In genomic region chr12:29789319-29790050, GRCm38 (mm10) we compare ENCODE assay signal across 7 mouse cellular contexts.
DNase-seq lines count a peak whose midpoint lies in the region; ATAC-seq and TF ChIP-seq lines count a peak whose summit lies in the region.

No protein-coding gene starts in this region.

- no peak for TF ChIP-seq POLR2A in limb, embryonic 14.5 days (IDR thresholded peaks at IDR 0.05; ENCODE audit: borderline replicate concordance, extremely low read depth, insufficient read depth, insufficient read length)
- TF ChIP-seq POLR2A in thymus, adult 2 months (IDR thresholded peaks at IDR 0.05; ENCODE audit: control insufficient read depth, extremely low read depth, insufficient read depth, low read length, poor library complexity), result no peak

- H3K27ac ChIP-seq in embryonic facial prominence, embryonic 13.5 days, result no peak overlapping the region
- peak overlapping the region; percentile 82 for H3K27ac ChIP-seq in hindbrain, postnatal 0 days
- no peak overlapping the region for H3K27ac ChIP-seq in limb, embryonic 14.5 days (replicated peaks; ENCODE audit: low read depth, low read length)
- no peak overlapping the region for H3K27ac ChIP-seq in stomach, embryonic 15.5 days
- H3K27ac ChIP-seq in thymus, adult 2 months (ENCODE audit: control insufficient read depth, insufficient read depth, low read length), result no peak overlapping the region

- H3K4me1 ChIP-seq in embryonic facial prominence, embryonic 13.5 days, result peaks cover 16% of the 10 kb centered on the region
- H3K4me1 ChIP-seq in hindbrain, postnatal 0 days (ENCODE audit: insufficient read depth, low read length), result 0 out of 2 replicates have a peak, but pooled peaks cover 12% of the 10 kb centered on the region
- peaks cover 6% of the 10 kb centered on the region; the same call in 1 of the 2 replicates for H3K4me1 ChIP-seq in limb, embryonic 14.5 days (ENCODE audit: control insufficient read depth, insufficient read depth, low read length)
- H3K4me1 ChIP-seq in stomach, embryonic 15.5 days, result 0 out of 2 replicates have a peak, but pooled peaks cover 2% of the 10 kb centered on the region
- H3K4me1 ChIP-seq in thymus, adult 2 months (replicated peaks; ENCODE audit: control insufficient read depth, insufficient read depth, low read length), result no peaks in the 10 kb centered on the region

- peak; percentile 68 for DNase-seq in 3T3-L1 (ENCODE audit: low read depth, low spot score)
- DNase-seq in Muller cell, postnatal 12 days (ENCODE audit: inconsistent ontology term), result peak; percentile 76
- peak; percentile 97 for DNase-seq in hindbrain, postnatal 0 days (ENCODE audit: low spot score)
- DNase-seq in limb, embryonic 14.5 days (ENCODE audit: low spot score), result peak; percentile 82
- DNase-seq in thymus, adult 2 months, result no peak

- H3K4me3 ChIP-seq in embryonic facial prominence, embryonic 13.5 days, result no peak overlapping the region
- no peak overlapping the region for H3K4me3 ChIP-seq in hindbrain, postnatal 0 days (ENCODE audit: low read length)
- no peak overlapping the region for H3K4me3 ChIP-seq in limb, embryonic 14.5 days (replicated peaks; ENCODE audit: low read length)
- no peak overlapping the region for H3K4me3 ChIP-seq in stomach, embryonic 15.5 days (replicated peaks)
- no peak overlapping the region for H3K4me3 ChIP-seq in thymus, adult 2 months (ENCODE audit: control insufficient read depth, insufficient read depth, low read length)

- no peaks in the 10 kb centered on the region for H3K27me3 ChIP-seq in embryonic facial prominence, embryonic 13.5 days
- no peaks in the 10 kb centered on the region for H3K27me3 ChIP-seq in hindbrain, postnatal 0 days (ENCODE audit: insufficient read depth, low read length)
- no peaks in the 10 kb centered on the region; the same call in 1 of the 2 replicates for H3K27me3 ChIP-seq in limb, embryonic 14.5 days (ENCODE audit: control insufficient read depth, insufficient read depth, low read length)
- no peaks in the 10 kb centered on the region for H3K27me3 ChIP-seq in stomach, embryonic 15.5 days (replicated peaks)
- no peaks in the 10 kb centered on the region for H3K27me3 ChIP-seq in thymus, adult 2 months (ENCODE audit: control insufficient read depth, insufficient read depth, low read length)

- peak overlapping the region; percentile 19; the same call in 1 of the 2 replicates for H3K4me2 ChIP-seq in embryonic facial prominence, embryonic 13.5 days
- peak overlapping the region; percentile 42 for H3K4me2 ChIP-seq in hindbrain, postnatal 0 days (ENCODE audit: low read depth, low read length)
- no peak overlapping the region for H3K4me2 ChIP-seq in limb, embryonic 14.5 days (replicated peaks; ENCODE audit: low read depth, low read length, severe bottlenecking)
- H3K4me2 ChIP-seq in stomach, embryonic 15.5 days, result no peak overlapping the region

- ATAC-seq in embryonic facial prominence, embryonic 13.5 days (ENCODE audit: insufficient number of reproducible peaks, insufficient read depth, low FRiP score, low TSS enrichment, low read depth), result peak; percentile 80; the same call in 1 of the 2 replicates
- peak; percentile 89 for ATAC-seq in hindbrain, postnatal 0 days
- no peak for ATAC-seq in limb, embryonic 14.5 days (ENCODE audit: low FRiP score, low read depth)
- ATAC-seq in stomach, embryonic 15.5 days (ENCODE audit: insufficient read depth, low FRiP score, low read depth), result peak; percentile 56; the same call in 1 of the 2 replicates

- no peaks in the 10 kb centered on the region for H3K9me3 ChIP-seq in embryonic facial prominence, embryonic 13.5 days
- H3K9me3 ChIP-seq in hindbrain, postnatal 0 days (ENCODE audit: low read length), result no peaks in the 10 kb centered on the region
- H3K9me3 ChIP-seq in limb, embryonic 14.5 days (ENCODE audit: control insufficient read depth, low read length), result no peaks in the 10 kb centered on the region
- no peaks in the 10 kb centered on the region for H3K9me3 ChIP-seq in stomach, embryonic 15.5 days

- WGBS in embryonic facial prominence, embryonic 13.5 days, result 32% methylated on average over 16 of the region's 16 CpGs
- 10% methylated on average over 16 of the region's 16 CpGs for WGBS in hindbrain, postnatal 0 days
- 11% methylated on average over 16 of the region's 16 CpGs for WGBS in limb, embryonic 14.5 days
- 27% methylated on average over 16 of the region's 16 CpGs for WGBS in stomach, embryonic 15.5 days
- WGBS in thymus, adult 2 months, result 54% methylated on average over 16 of the region's 16 CpGs

- no peaks in the 10 kb centered on the region for H3K36me3 ChIP-seq in embryonic facial prominence, embryonic 13.5 days
- no peaks in the 10 kb centered on the region; the same call in 1 of the 2 replicates for H3K36me3 ChIP-seq in hindbrain, postnatal 0 days (ENCODE audit: insufficient read depth, low read length)
- H3K36me3 ChIP-seq in limb, embryonic 14.5 days (ENCODE audit: control insufficient read depth, insufficient read depth, low read length), result no peaks in the 10 kb centered on the region
- H3K36me3 ChIP-seq in stomach, embryonic 15.5 days, result no peaks in the 10 kb centered on the region
- H3K36me3 ChIP-seq in thymus, adult 2 months (ENCODE audit: control insufficient read depth, insufficient read depth, low read length), result no peaks in the 10 kb centered on the region

- no peak overlapping the region for H3K9ac ChIP-seq in embryonic facial prominence, embryonic 13.5 days
- peak overlapping the region; percentile 44; the same call in 1 of the 2 replicates for H3K9ac ChIP-seq in hindbrain, postnatal 0 days (replicated peaks; ENCODE audit: low read length)
- H3K9ac ChIP-seq in limb, embryonic 14.5 days (ENCODE audit: low read depth, low read length, severe bottlenecking), result no peak overlapping the region
- no peak overlapping the region for H3K9ac ChIP-seq in stomach, embryonic 15.5 days

- no peak for TF ChIP-seq CTCF in hindbrain, postnatal 0 days (IDR thresholded peaks at IDR 0.05; ENCODE audit: low read depth)
- no peak for TF ChIP-seq CTCF in thymus, adult 2 months (IDR thresholded peaks at IDR 0.05; ENCODE audit: borderline replicate concordance, control insufficient read depth, extremely low read depth, insufficient read depth, low read length, poor library complexity)

Comparison
In these comparisons a context has a peak if more than half of its experiments do, and no peak if none do; other contexts are left out.
1. H3K4me2 ChIP-seq: peak in embryonic facial prominence, embryonic 13.5 days (single experiment) and hindbrain, postnatal 0 days (single experiment); none in limb, embryonic 14.5 days (single experiment) and stomach, embryonic 15.5 days (single experiment).